ENCODE assay signal across 9 mouse cellular contexts in genomic region chr8:125390506-125390895, GRCm38 (mm10).
DNase-seq lines count a peak whose midpoint lies in the region; ATAC-seq and TF ChIP-seq lines count a peak whose summit lies in the region.
"Had no signal": no experiment of that assay in that cellular context is flagged by ENCODE, and none has a peak within 500 bp of the region (broad histone marks: within the 10 kb centered on the region; RNA-seq: fewer than 3 reads in every experiment).

No protein-coding gene starts in this region.

- H3K4me3 ChIP-seq in embryonic facial prominence, embryonic 14.5 days (ENCODE audit: low read depth, low read length): no peak overlapping the region
- H3K4me3 ChIP-seq in embryonic facial prominence, embryonic 10.5 days: no peak overlapping the region
- H3K4me3 ChIP-seq in layer of hippocampus, adult 2 months: no peak overlapping the region
- no peak overlapping the region for H3K4me3 ChIP-seq in hindbrain, embryonic 11.5 days (ENCODE audit: low read depth, low read length)
- H3K4me3 ChIP-seq in neural tube, embryonic 13.5 days: no peak overlapping the region

- ATAC-seq in embryonic facial prominence, embryonic 14.5 days (ENCODE audit: low read depth): peak; percentile 45
- ATAC-seq in hindbrain, embryonic 11.5 days (ENCODE audit: low FRiP score): peak; percentile 67; the same call in 1 of the 2 replicates
- ATAC-seq in neural tube, embryonic 13.5 days (ENCODE audit: low read depth): peak; percentile 57

- H3K9ac ChIP-seq in embryonic facial prominence, embryonic 14.5 days (ENCODE audit: low read depth, low read length): no peak overlapping the region
- no peak overlapping the region for H3K9ac ChIP-seq in hindbrain, embryonic 11.5 days (ENCODE audit: low read depth, low read length)
- H3K9ac ChIP-seq in neural tube, embryonic 13.5 days: peak overlapping the region; percentile 18; the same call in 1 of the 2 replicates

- peaks cover 13% of the 10 kb centered on the region for H3K4me1 ChIP-seq in embryonic facial prominence, embryonic 14.5 days (ENCODE audit: control insufficient read depth, insufficient read depth, low read length)
- H3K4me1 ChIP-seq in embryonic facial prominence, embryonic 10.5 days: peaks cover 38% of the 10 kb centered on the region
- H3K4me1 ChIP-seq in hindbrain, embryonic 11.5 days (replicated peaks; ENCODE audit: control insufficient read depth, insufficient read depth, low read length): peaks cover 4% of the 10 kb centered on the region; the same call in 1 of the 2 replicates
- H3K4me1 ChIP-seq in neural tube, embryonic 13.5 days (replicated peaks): peaks cover 53% of the 10 kb centered on the region

- H3K27me3 ChIP-seq in embryonic facial prominence, embryonic 14.5 days (replicated peaks; ENCODE audit: control insufficient read depth, insufficient read depth, low read length): no peaks in the 10 kb centered on the region
- H3K27me3 ChIP-seq in embryonic facial prominence, embryonic 10.5 days (replicated peaks; ENCODE audit: low read depth, poor library complexity, severe bottlenecking): no peaks in the 10 kb centered on the region; the same call in 1 of the 2 replicates
- H3K27me3 ChIP-seq in hindbrain, embryonic 11.5 days (ENCODE audit: control insufficient read depth, insufficient read depth, low read length): no peaks in the 10 kb centered on the region
- no peaks in the 10 kb centered on the region for H3K27me3 ChIP-seq in neural tube, embryonic 13.5 days

- H3K9me3 ChIP-seq in embryonic facial prominence, embryonic 14.5 days (ENCODE audit: control insufficient read depth, low read length): no peaks in the 10 kb centered on the region
- H3K9me3 ChIP-seq in embryonic facial prominence, embryonic 10.5 days: no peaks in the 10 kb centered on the region
- H3K9me3 ChIP-seq in hindbrain, embryonic 11.5 days (ENCODE audit: control insufficient read depth, low read length): no peaks in the 10 kb centered on the region
- no peaks in the 10 kb centered on the region for H3K9me3 ChIP-seq in neural tube, embryonic 13.5 days

- no peak for DNase-seq in embryonic facial prominence, embryonic 14.5 days (ENCODE audit: low spot score)
- DNase-seq in embryonic facial prominence, embryonic 10.5 days (ENCODE audit: low spot score): no peak
- DNase-seq in layer of hippocampus, adult 2 months (ENCODE audit: low spot score in 2 of 2): no peak
- DNase-seq in layer of hippocampus, adult 11-12 months (ENCODE audit: low spot score): no peak
- no peak for DNase-seq in hindbrain, embryonic 11.5 days (ENCODE audit: low spot score)
- no peak for DNase-seq in natural killer cell, adult 2 months (ENCODE audit: low spot score in 2 of 2)
- no peak for DNase-seq in thymus, postnatal 4 days

- WGBS in embryonic facial prominence, embryonic 14.5 days: 59% methylated on average over 6 of the region's 6 CpGs
- 75% methylated on average over 6 of the region's 6 CpGs for WGBS in embryonic facial prominence, embryonic 10.5 days
- 60% methylated on average over 6 of the region's 6 CpGs for WGBS in hindbrain, embryonic 11.5 days
- WGBS in neural tube, embryonic 13.5 days: 46% methylated on average over 6 of the region's 6 CpGs

- H3K36me3 ChIP-seq in embryonic facial prominence, embryonic 14.5 days (ENCODE audit: control insufficient read depth, insufficient read depth, low read length): no peaks in the 10 kb centered on the region
- H3K36me3 ChIP-seq in embryonic facial prominence, embryonic 10.5 days (replicated peaks): no peaks in the 10 kb centered on the region
- H3K36me3 ChIP-seq in hindbrain, embryonic 11.5 days (ENCODE audit: control insufficient read depth, insufficient read depth, low read length): no peaks in the 10 kb centered on the region
- H3K36me3 ChIP-seq in neural tube, embryonic 13.5 days: no peaks in the 10 kb centered on the region

- H3K27ac ChIP-seq in embryonic facial prominence, embryonic 14.5 days (replicated peaks; ENCODE audit: low read depth, low read length): no peak overlapping the region
- no peak overlapping the region for H3K27ac ChIP-seq in embryonic facial prominence, embryonic 10.5 days (replicated peaks)
- peak overlapping the region; percentile 82 for H3K27ac ChIP-seq in layer of hippocampus, adult 2 months
- H3K27ac ChIP-seq in hindbrain, embryonic 11.5 days (ENCODE audit: low read depth, low read length): peak overlapping the region; percentile 54; the same call in 1 of the 2 replicates
- peak overlapping the region; percentile 82 for H3K27ac ChIP-seq in neural tube, embryonic 13.5 days (replicated peaks)
- H3K27ac ChIP-seq: macrophage had no signal

- no peak overlapping the region for H3K4me2 ChIP-seq in embryonic facial prominence, embryonic 14.5 days (ENCODE audit: low read depth, low read length)
- no peak overlapping the region for H3K4me2 ChIP-seq in hindbrain, embryonic 11.5 days (replicated peaks; ENCODE audit: low read depth, low read length)
- 0 out of 2 replicates have a peak overlapping the region, but pooled peaks have one; percentile 5 for H3K4me2 ChIP-seq in neural tube, embryonic 13.5 days

- no peak for TF ChIP-seq CTCF in layer of hippocampus, adult 2 months (conservative IDR thresholded peaks at IDR 0.05)

Comparison
In these comparisons a context has a peak if more than half of its experiments do, and no peak if none do; other contexts are left out.
1. H3K27ac ChIP-seq: peak in layer of hippocampus, adult 2 months (single experiment), hindbrain, embryonic 11.5 days (single experiment) and neural tube, embryonic 13.5 days (single experiment); none in embryonic facial prominence, embryonic 14.5 days (single experiment) and embryonic facial prominence, embryonic 10.5 days (single experiment).
2. Peak in every context shown above with its lines, with median percentiles within 50 percentile points of each other: ATAC-seq.